Mouse (Mus musculus) megakaryocyte-erythroid progenitor cell, adult 5-6 weeks (primary cell): ENCODE results near the gene Gm10320. TPM values are rescaled to one million over a fixed set of nuclear protein-coding genes. Genes with fewer than 3 reads are reported as not detected.

ENCODE experiments used
- ATAC-seq: replicated peaks from 2 replicates; pipeline ENCODE4 v1.8.0; 2016; ENCODE audit warnings: mild to moderate bottlenecking, inconsistent platforms; ENCODE audit not compliant: severe bottlenecking, poor library complexity, low FRiP score, low TSS enrichment
- total RNA-seq, 2 experiments: library from RNA; stranded (forward) in 1 of 2; stranded (reverse) in 1 of 2; fragments of 200-1000, 215-1000 nt in 1 of 2; fragments of >200 nt in 1 of 2; fragmentation: Nextera tagmentation in 1 of 2; gene quantifications; 2 replicates each; pipeline ENCODE4 v1.2.3; 2014 to 2017

Gm10320 gene
- total RNA-seq, 2 experiments from 2014 or later: 0.66 TPM; not detected in 1

GRCm38 (mm10) chr13:98476175-98476838 lies 15.5 kb downstream of the Gm10320 start:
- no peak for ATAC-seq

GRCm38 (mm10) chr13:98475681-98476080 lies 16.1 kb downstream of the Gm10320 start:
- ATAC-seq: no peak

- no peak for ATAC-seq
Measured at GRCm38 (mm10) chr13:98473034-98473433, 18.8 kb downstream of the Gm10320 start.

- ATAC-seq: no peak
Measured at GRCm38 (mm10) chr13:98471756-98472155, 20.0 kb downstream of the Gm10320 start.

GRCm38 (mm10) chr13:98470321-98470720 lies 21.5 kb downstream of the Gm10320 start:
- no peak for ATAC-seq

- no peak for ATAC-seq
Measured at GRCm38 (mm10) chr13:98469916-98470315, 21.9 kb downstream of the Gm10320 start.

- ATAC-seq: no peak
Measured at GRCm38 (mm10) chr13:98461467-98461866, 30.3 kb downstream of the Gm10320 start.

GRCm38 (mm10) chr13:98456398-98456797 lies 35.4 kb downstream of the Gm10320 start:
- no peak for ATAC-seq

GRCm38 (mm10) chr13:98455646-98456045 lies 36.2 kb downstream of the Gm10320 start:
- ATAC-seq: no peak

- no peak for ATAC-seq
Measured at GRCm38 (mm10) chr13:98454224-98454967, 37.4 kb downstream of the Gm10320 start.

- ATAC-seq: no peak
Measured at GRCm38 (mm10) chr13:98453146-98453545, 38.7 kb downstream of the Gm10320 start.

GRCm38 (mm10) chr13:98448696-98449095 lies 43.1 kb downstream of the Gm10320 start:
- no peak for ATAC-seq

GRCm38 (mm10) chr13:98447741-98448140 lies 44.1 kb downstream of the Gm10320 start:
- ATAC-seq: no peak

GRCm38 (mm10) chr13:98445391-98446125 lies 46.2 kb downstream of the Gm10320 start:
- ATAC-seq: no peak

- ATAC-seq: no peak
Measured at GRCm38 (mm10) chr13:98441001-98441400, 50.8 kb downstream of the Gm10320 start.

GRCm38 (mm10) chr13:98440293-98440952 lies 51.4 kb downstream of the Gm10320 start:
- no peak for ATAC-seq
